Mouse (Mus musculus) MEL (cell line): ENCODE data around the gene P2rx3.

Source experiments
- CHD2 ChIP-seq: IDR thresholded peaks from 2 replicates; pipeline ENCODE4 v1.6.1; 2011; ENCODE audit warnings: low read length, improper control_type of control experiment
- CTCF ChIP-seq, 3 experiments: IDR thresholded peaks in 2 of 3; conservative IDR thresholded peaks in 1 of 3; 2 replicates each; pipeline ENCODE4 v1.5.1; 2011 to 2012; ENCODE audit warnings: low read length in 3 of 3, low read depth in 2 of 3, mild to moderate bottlenecking in 2 of 3, improper control_type of control experiment in 1 of 3, inconsistent platforms in 1 of 3, mixed read lengths in 1 of 3, moderate library complexity in 1 of 3; ENCODE audit not compliant: control insufficient read depth in 1 of 3, insufficient read depth in 1 of 3, poor library complexity in 1 of 3, severe bottlenecking in 1 of 3
- GABPA ChIP-seq: IDR thresholded peaks from 2 replicates; pipeline ENCODE4 v1.6.1; 2012; ENCODE audit warnings: low read depth, mild to moderate bottlenecking, inconsistent platforms, low read length, improper control_type of control experiment, moderate library complexity
- NELFE ChIP-seq: IDR thresholded peaks from 2 replicates; pipeline ENCODE4 v1.6.1; 2011; ENCODE audit warnings: low read depth, low read length, improper control_type of control experiment
- NRF1 ChIP-seq: IDR thresholded peaks from 2 replicates; pipeline ENCODE4 v1.6.1; 2014; ENCODE audit warnings: low read depth, mild to moderate bottlenecking, inconsistent platforms, low read length, improper control_type of control experiment, moderate library complexity; ENCODE audit not compliant: poor library complexity, insufficient read depth, severe bottlenecking
- TCF12 ChIP-seq: IDR thresholded peaks from 2 replicates; pipeline ENCODE4 v1.6.1; 2014; ENCODE audit warnings: low read depth, mild to moderate bottlenecking, inconsistent platforms, low read length, improper control_type of control experiment, moderate library complexity
- USF2 ChIP-seq, 2 experiments: IDR thresholded peaks; 2 replicates each; pipeline ENCODE4 v1.6.1; 2011 to 2012; ENCODE audit warnings: improper control_type of control experiment in 2 of 2, low read length in 2 of 2, borderline replicate concordance in 1 of 2, inconsistent platforms in 1 of 2, low read depth in 1 of 2, mild to moderate bottlenecking in 1 of 2; ENCODE audit not compliant: insufficient read depth in 1 of 2
- ZC3H11A ChIP-seq: IDR thresholded peaks from 2 replicates; pipeline ENCODE4 v1.6.1; 2012; ENCODE audit warnings: low read depth, mild to moderate bottlenecking, inconsistent platforms, low read length, improper control_type of control experiment

DNA sequence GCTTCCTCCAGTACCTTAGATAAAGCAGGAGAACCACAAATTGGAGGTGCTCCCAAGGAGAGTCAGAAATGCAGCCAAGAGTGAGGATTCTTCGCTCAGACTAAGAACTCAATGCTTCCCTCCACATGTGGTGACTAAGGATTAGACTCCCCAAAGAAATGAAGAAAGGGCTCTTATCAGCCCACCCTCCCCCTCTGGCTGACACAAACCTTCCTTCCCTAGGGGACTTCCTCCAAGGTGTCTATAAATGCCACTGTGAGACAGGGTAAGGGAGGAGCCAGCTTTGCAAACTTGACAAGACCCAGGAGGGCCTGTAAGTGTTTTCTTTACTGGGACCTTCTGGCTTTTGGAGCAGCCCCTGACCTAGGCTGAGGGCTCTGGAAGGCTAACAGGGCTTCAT is 57.1 kb downstream of the P2rx3 start, which contains the start of gene Prg2:
- TF ChIP-seq CTCF (IDR thresholded peaks at IDR 0.05 in 2 of 3, conservative IDR thresholded peaks at IDR 0.05 in 1 of 3; ENCODE audit: control insufficient read depth in 1 of 3, insufficient read depth in 1 of 3, low read depth in 2 of 3, low read length in 3 of 3, poor library complexity in 1 of 3, severe bottlenecking in 1 of 3) (no peak), NRF1 (no peak), TCF12 (no peak), GABPA (no peak), ZC3H11A (no peak), NELFE (no peak), CHD2 (no peak), USF2 (IDR thresholded peaks at IDR 0.05; ENCODE audit: borderline replicate concordance in 1 of 2, insufficient read depth in 1 of 2, low read depth in 1 of 2, low read length in 2 of 2) (no peak)
